Mouse (Mus musculus) forebrain, postnatal 0 days (tissue): Measurements from ENCODE around the gene Colec11. TPM values are rescaled to one million over a fixed set of nuclear protein-coding genes. Genes with fewer than 3 reads are reported as not detected.

Experiments used
- ATAC-seq: fragments of 200-750 bp; cut with Nextera tagmentation; 2 replicates; pipeline ENCODE4 v1.8.0; 2017; ENCODE audit warnings: mild to moderate bottlenecking, moderate library complexity
- DNase-seq: peaks from one replicate; pipeline ENCODE4 v3.0.0-alpha.2; 2015
- H3K27ac ChIP-seq: fragments of 300-500 bp; sonication (generic); 2 replicates; pipeline ENCODE4 v1.5.1; 2014; ENCODE audit warnings: low read depth, mild to moderate bottlenecking, antibody characterized with exemption, low read length, moderate library complexity, mixed read lengths
- H3K27me3 ChIP-seq: fragments of 300-500 bp; sonication (generic); 2 replicates; pipeline ENCODE4 v1.6.1; 2014; ENCODE audit warnings: mild to moderate bottlenecking, low read length, mixed read lengths; ENCODE audit not compliant: insufficient read depth
- H3K36me3 ChIP-seq: fragments of 300-500 bp; sonication (generic); 2 replicates; pipeline ENCODE4 v1.6.1; 2014; ENCODE audit warnings: mild to moderate bottlenecking, moderate library complexity; ENCODE audit not compliant: insufficient read depth
- H3K4me1 ChIP-seq: fragments of 300-500 bp; sonication (generic); 2 replicates; pipeline ENCODE4 v1.6.1; 2014; ENCODE audit warnings: antibody characterized with exemption; ENCODE audit not compliant: insufficient read depth
- H3K4me2 ChIP-seq: fragments of 300-500 bp; sonication (generic); 2 replicates; pipeline ENCODE4 v1.6.1; 2014; ENCODE audit warnings: low read depth, mild to moderate bottlenecking, moderate library complexity
- H3K4me3 ChIP-seq: fragments of 300-500 bp; sonication (generic); 2 replicates; pipeline ENCODE4 v1.5.1; 2014; ENCODE audit warnings: low read depth, low read length, mixed read lengths
- H3K9ac ChIP-seq: fragments of 300-500 bp; sonication (generic); 2 replicates; pipeline ENCODE4 v1.6.1; 2014; ENCODE audit warnings: mild to moderate bottlenecking
- H3K9me3 ChIP-seq: fragments of 300-500 bp; sonication (generic); 2 replicates; pipeline ENCODE4 v1.6.1; 2016; ENCODE audit warnings: low read length
- CTCF ChIP-seq: sonication (generic); IDR thresholded peaks from 2 replicates; pipeline ENCODE4 v1.5.1; 2016; ENCODE audit warnings: antibody characterized with exemption, control low read depth, low read depth
- WGBS: fragments of 180-500 bp; shearing (Covaris S2); extraction: QIAGEN DNeasy Blood & Tissue Kit; methylation state at CpG from one replicate; pipeline ENCODE4 v1.1.7; 2014; 5-methylcytosine and 5-hydroxymethylcytosine counted together
- polyA plus RNA-seq: library from polyadenylated mRNA; unstranded; fragments of >200 nt; fragmentation: Nextera tagmentation; extraction: Ambion mirVana; gene quantifications from 2 replicates; pipeline ENCODE4 v1.2.1, GENCODE M21; 2015
- total RNA-seq: library from RNA; depleted of rRNA; stranded (reverse); fragments of >200 nt; gene quantifications from 2 replicates; pipeline ENCODE4 v1.2.3, GENCODE M21; 2014

The Colec11 gene
- total and polyA plus RNA-seq, 2 experiments from 2014 or later: 0.48 to 1.1 TPM

GRCm38 (mm10) chr12:28587949-28588348, 35.2 kb downstream of the Colec11 start:
- H3K27me3 ChIP-seq: no peaks in the 10 kb centered on the region
- no peaks in the 10 kb centered on the region for H3K9me3 ChIP-seq
- H3K27ac ChIP-seq: peak overlapping the region; percentile 71
- WGBS: 40% methylated on average over 6 of the region's 6 CpGs
- 0 out of 2 replicates have a peak overlapping the region, but pooled peaks have one; percentile 2 for H3K4me2 ChIP-seq
- no peak for TF ChIP-seq CTCF
- no peaks in the 10 kb centered on the region for H3K36me3 ChIP-seq
- H3K9ac ChIP-seq: 0 out of 2 replicates have a peak overlapping the region, but pooled peaks have one; percentile 28
- ATAC-seq: peak; percentile 69
- H3K4me1 ChIP-seq: peaks cover 17% of the 10 kb centered on the region
- H3K4me3 ChIP-seq: no peak overlapping the region
- peak; percentile 83 for DNase-seq

- ATAC-seq: no peak
- no peak overlapping the region for H3K4me3 ChIP-seq
- H3K9ac ChIP-seq: no peak overlapping the region
- no peaks in the 10 kb centered on the region for H3K9me3 ChIP-seq
- peaks cover 14% of the 10 kb centered on the region for H3K4me1 ChIP-seq
- no peaks in the 10 kb centered on the region for H3K36me3 ChIP-seq
- H3K27ac ChIP-seq: no peak overlapping the region
- H3K4me2 ChIP-seq: no peak overlapping the region
- no peak for DNase-seq
- 34% methylated on average over 3 of the region's 3 CpGs for WGBS
- no peaks in the 10 kb centered on the region for H3K27me3 ChIP-seq
- no peak for TF ChIP-seq CTCF
These were observed 39.1 kb downstream of the Colec11 start for GRCm38 (mm10) chr12:28584036-28584435.

- H3K36me3 ChIP-seq: no peaks in the 10 kb centered on the region
- H3K9me3 ChIP-seq: no peaks in the 10 kb centered on the region
- DNase-seq: no peak
- H3K9ac ChIP-seq: no peak within 1 kb of the TSS
- H3K4me1 ChIP-seq: no peaks in the 10 kb centered on the region
- no peak for ATAC-seq
- H3K27me3 ChIP-seq: no peaks in the 10 kb centered on the region
- TF ChIP-seq CTCF: no peak
- H3K4me3 ChIP-seq: no peak within 1 kb of the TSS
- WGBS: 90% methylated on average over 8 of the region's 8 CpGs
- no peak within 1 kb of the TSS for H3K4me2 ChIP-seq
- no peak within 1 kb of the TSS for H3K27ac ChIP-seq
These were observed 40.8 kb downstream of the Colec11 start, which contains the start of gene Allc for GRCm38 (mm10) chr12:28582423-28582822. Allc (minus strand) TSS chr12:28582523.

GRCm38 (mm10) chr12:28579132-28579531, 44.0 kb downstream of the Colec11 start:
- no peaks in the 10 kb centered on the region for H3K27me3 ChIP-seq
- no peaks in the 10 kb centered on the region for H3K36me3 ChIP-seq
- no peak overlapping the region for H3K4me2 ChIP-seq
- no peaks in the 10 kb centered on the region for H3K9me3 ChIP-seq
- TF ChIP-seq CTCF: peak; percentile 60
- no peak overlapping the region for H3K9ac ChIP-seq
- DNase-seq: no peak
- WGBS: 33% methylated on average over 4 of the region's 4 CpGs
- H3K27ac ChIP-seq: no peak overlapping the region
- H3K4me3 ChIP-seq: no peak overlapping the region
- no peaks in the 10 kb centered on the region for H3K4me1 ChIP-seq
- ATAC-seq: no peak

GRCm38 (mm10) chr12:28578147-28578546, 45.0 kb downstream of the Colec11 start:
- Histone ChIP-seq H3K27ac (no peak overlapping the region), H3K27me3 (no peaks in the 10 kb centered on the region), H3K4me1 (no peaks in the 10 kb centered on the region), H3K4me3 (no peak overlapping the region), H3K36me3 (no peaks in the 10 kb centered on the region), H3K9me3 (no peaks in the 10 kb centered on the region), H3K9ac (no peak overlapping the region), H3K4me2 (no peak overlapping the region)
- TF ChIP-seq CTCF: no peak
- ATAC-seq: peak; percentile 75
- DNase-seq: peak; percentile 50
- WGBS: 60% methylated on average over 3 of the region's 3 CpGs

- Histone ChIP-seq H3K36me3 (no peaks in the 10 kb centered on the region), H3K4me2 (no peak overlapping the region), H3K4me1 (no peaks in the 10 kb centered on the region), H3K9me3 (no peaks in the 10 kb centered on the region), H3K4me3 (no peak overlapping the region), H3K9ac (no peak overlapping the region), H3K27ac (no peak overlapping the region), H3K27me3 (no peaks in the 10 kb centered on the region)
- TF ChIP-seq CTCF: no peak
- ATAC-seq (no peak), DNase-seq (no peak)
- WGBS: 77% methylated on average over 6 of the region's 6 CpGs
These were observed 47.7 kb downstream of the Colec11 start for GRCm38 (mm10) chr12:28575366-28576070.

- 64% methylated on average over 2 of the region's 2 CpGs for WGBS
- DNase-seq (peak; percentile 63), ATAC-seq (no peak)
- Histone ChIP-seq H3K27me3 (no peaks in the 10 kb centered on the region), H3K9me3 (no peaks in the 10 kb centered on the region), H3K4me1 (no peaks in the 10 kb centered on the region), H3K27ac (no peak overlapping the region), H3K36me3 (no peaks in the 10 kb centered on the region), H3K4me2 (no peak overlapping the region), H3K9ac (no peak overlapping the region), H3K4me3 (no peak overlapping the region)
- no peak for TF ChIP-seq CTCF
These were observed 50.9 kb downstream of the Colec11 start for GRCm38 (mm10) chr12:28572241-28572640.
